Mouse (Mus musculus): ENCODE measurements around the gene Arap1. TPM values are rescaled to one million over a fixed set of nuclear protein-coding genes. Genes with fewer than 3 reads are reported as not detected.

Gene Arap1
- polyA plus RNA-seq, 1 experiment from 2014 or later: 29.2 TPM

DNA sequence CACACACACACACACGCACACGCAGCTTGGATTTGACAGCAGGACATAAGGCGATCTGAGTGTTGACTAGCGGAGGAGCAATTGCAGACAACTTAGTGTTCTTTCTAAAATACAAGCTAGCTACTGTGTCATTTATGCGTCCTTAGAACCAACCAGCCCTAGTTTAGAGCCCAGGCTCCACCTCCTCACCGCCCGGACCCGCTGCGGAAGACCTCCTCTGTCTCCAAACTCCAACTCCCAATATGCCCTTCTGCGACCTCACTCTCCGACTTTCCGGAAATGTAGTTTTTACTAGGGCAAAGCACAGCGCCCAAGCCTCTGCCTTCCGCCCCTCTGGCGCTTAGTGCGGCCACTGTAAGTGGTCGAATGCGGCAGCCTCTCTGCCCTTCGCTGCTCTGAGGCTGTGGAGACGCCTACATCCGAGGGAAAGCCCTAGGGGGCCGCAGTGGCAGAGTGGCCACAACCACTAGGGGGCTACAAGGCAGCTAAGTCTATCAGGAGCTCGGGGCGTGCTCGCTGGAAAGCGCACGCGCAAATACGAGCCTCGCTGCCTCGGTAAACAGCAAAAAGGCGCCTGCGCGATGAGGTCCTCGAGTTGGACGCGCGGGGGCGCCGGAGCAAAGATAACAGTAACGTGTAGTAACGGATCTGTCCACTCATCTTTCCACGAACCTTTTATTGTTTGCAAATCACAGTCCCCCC is 37.4 kb upstream of the Arap1 start:
- H3K4me3 ChIP-seq (ENCODE audit: control insufficient read depth in 1 of 2, insufficient read depth in 1 of 2, low read depth in 1 of 2, low read length in 2 of 2): peak overlapping the region; percentile 54 to 82
- H3K4me2 ChIP-seq (ENCODE audit: low read length): peak overlapping the region; percentile 72
- peaks cover 7 to 20% of the 10 kb centered on the region in 2 experiments for H3K4me1 ChIP-seq (ENCODE audit: control insufficient read depth in 2 of 2, insufficient read depth in 2 of 2, low read length in 2 of 2)
- H3K9me3 ChIP-seq (ENCODE audit: control insufficient read depth, low read length): no peaks in the 10 kb centered on the region
- ATAC-seq (ENCODE audit: insufficient number of reproducible peaks, insufficient read depth, low FRiP score, low read depth): peak; percentile 87
- H3K9ac ChIP-seq (ENCODE audit: low read length): peak overlapping the region; percentile 75
- WGBS: under 1% methylated on average over 43 of the region's 43 CpGs
- peak overlapping the region; percentile 95 to 100 for H3K27ac ChIP-seq (replicated peaks in 1 of 2; ENCODE audit: control insufficient read depth in 1 of 2, insufficient read depth in 1 of 2, low read depth in 2 of 2, low read length in 2 of 2)
- H3K36me3 ChIP-seq (ENCODE audit: control insufficient read depth, insufficient read depth, low read length): no peaks in the 10 kb centered on the region
- H3K27me3 ChIP-seq (ENCODE audit: control insufficient read depth, insufficient read depth, low read length): no peaks in the 10 kb centered on the region

GRCm38 (mm10) chr7:101311061-101311460 is 36.8 kb upstream of the Arap1 start:
- Histone ChIP-seq H3K36me3 (ENCODE audit: control insufficient read depth, insufficient read depth, low read length) (no peaks in the 10 kb centered on the region), H3K4me2 (ENCODE audit: low read length) (peak overlapping the region; percentile 72), H3K4me3 (ENCODE audit: control insufficient read depth in 1 of 2, insufficient read depth in 1 of 2, low read depth in 1 of 2, low read length in 2 of 2) (peak overlapping the region; percentile 4 to 54; a peak in 2 of 4 replicates), H3K27ac (replicated peaks in 1 of 2; ENCODE audit: control insufficient read depth in 1 of 2, insufficient read depth in 1 of 2, low read depth in 2 of 2, low read length in 2 of 2) (peak overlapping the region; percentile 62 to 95; a peak in 3 of 4 replicates), H3K27me3 (ENCODE audit: control insufficient read depth, insufficient read depth, low read length) (no peaks in the 10 kb centered on the region), H3K9ac (ENCODE audit: low read length) (peak overlapping the region; percentile 54; the same call in 1 of the 2 replicates), H3K9me3 (ENCODE audit: control insufficient read depth, low read length) (no peaks in the 10 kb centered on the region), H3K4me1 (ENCODE audit: control insufficient read depth in 2 of 2, insufficient read depth in 2 of 2, low read length in 2 of 2) (peaks cover 7 to 20% of the 10 kb centered on the region in 2 experiments)
- WGBS: 24% methylated on average over 2 of the region's 2 CpGs
- ATAC-seq (ENCODE audit: insufficient number of reproducible peaks, insufficient read depth, low FRiP score, low read depth): no peak

DNA sequence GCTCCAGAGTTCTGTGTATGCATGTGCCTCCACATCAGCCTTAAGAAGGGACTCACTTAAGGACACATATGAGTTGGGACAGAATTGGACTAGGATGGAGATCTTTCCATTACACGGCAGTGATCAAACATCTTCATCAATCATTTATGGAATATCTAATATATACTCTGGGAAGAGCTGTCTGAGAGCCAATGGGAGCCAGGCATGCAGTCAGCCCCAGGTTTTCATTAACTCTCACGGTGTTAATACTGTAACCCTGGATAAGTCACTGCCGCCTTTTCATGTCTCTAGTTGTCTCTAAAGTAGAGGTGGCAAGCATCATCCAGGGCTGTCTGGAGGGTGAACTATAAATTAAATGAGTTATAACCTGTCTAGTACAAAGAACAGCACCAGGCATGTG is 34.8 kb upstream of the Arap1 start:
- H3K27ac ChIP-seq (replicated peaks in 1 of 2; ENCODE audit: control insufficient read depth in 1 of 2, insufficient read depth in 1 of 2, low read depth in 2 of 2, low read length in 2 of 2): no peak overlapping the region
- H3K9ac ChIP-seq (ENCODE audit: low read length): no peak overlapping the region
- peaks cover 7 to 20% of the 10 kb centered on the region in 2 experiments for H3K4me1 ChIP-seq (ENCODE audit: control insufficient read depth in 2 of 2, insufficient read depth in 2 of 2, low read length in 2 of 2)
- ATAC-seq (ENCODE audit: insufficient number of reproducible peaks, insufficient read depth, low FRiP score, low read depth): no peak
- no peak overlapping the region for H3K4me3 ChIP-seq (ENCODE audit: control insufficient read depth in 1 of 2, insufficient read depth in 1 of 2, low read depth in 1 of 2, low read length in 2 of 2)
- H3K36me3 ChIP-seq (ENCODE audit: control insufficient read depth, insufficient read depth, low read length): no peaks in the 10 kb centered on the region
- WGBS: 84% methylated on average over 3 of the region's 3 CpGs
- no peaks in the 10 kb centered on the region for H3K9me3 ChIP-seq (ENCODE audit: control insufficient read depth, low read length)
- no peaks in the 10 kb centered on the region for H3K27me3 ChIP-seq (ENCODE audit: control insufficient read depth, insufficient read depth, low read length)
- no peak overlapping the region for H3K4me2 ChIP-seq (ENCODE audit: low read length)

DNA sequence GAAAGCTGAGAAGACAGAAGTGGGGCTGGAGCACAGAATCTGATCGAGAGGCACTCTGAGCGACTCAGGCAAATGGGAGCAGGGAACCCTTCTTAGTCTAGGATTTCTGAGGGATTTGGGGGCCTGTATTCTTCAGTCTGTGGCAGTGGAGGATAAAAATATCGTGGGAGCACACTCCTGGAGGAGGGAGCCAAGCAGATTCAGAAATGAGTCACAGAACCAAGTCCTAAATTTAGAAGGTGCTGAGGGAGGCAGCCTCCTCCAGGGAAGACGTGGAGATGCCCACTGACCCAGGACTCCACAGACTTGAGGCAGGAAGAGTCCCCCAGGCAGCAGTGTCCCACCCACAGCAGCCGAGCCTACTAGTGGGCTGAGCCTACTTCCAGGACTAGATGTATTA is 33.5 kb upstream of the Arap1 start:
- no peak overlapping the region for H3K4me2 ChIP-seq (ENCODE audit: low read length)
- H3K9me3 ChIP-seq (ENCODE audit: control insufficient read depth, low read length): no peaks in the 10 kb centered on the region
- no peak overlapping the region for H3K4me3 ChIP-seq (ENCODE audit: control insufficient read depth in 1 of 2, insufficient read depth in 1 of 2, low read depth in 1 of 2, low read length in 2 of 2)
- H3K4me1 ChIP-seq (ENCODE audit: control insufficient read depth in 2 of 2, insufficient read depth in 2 of 2, low read length in 2 of 2): peaks cover 12 to 27% of the 10 kb centered on the region in 2 experiments
- no peaks in the 10 kb centered on the region for H3K27me3 ChIP-seq (ENCODE audit: control insufficient read depth, insufficient read depth, low read length)
- H3K27ac ChIP-seq (replicated peaks in 1 of 2; ENCODE audit: control insufficient read depth in 1 of 2, insufficient read depth in 1 of 2, low read depth in 2 of 2, low read length in 2 of 2): peak overlapping the region in 1 of 2 experiments; percentile 19; a peak in 1 of 4 replicates
- 19% methylated on average over 5 of the region's 5 CpGs for WGBS
- ATAC-seq (ENCODE audit: insufficient number of reproducible peaks, insufficient read depth, low FRiP score, low read depth): no peak
- no peaks in the 10 kb centered on the region for H3K36me3 ChIP-seq (ENCODE audit: control insufficient read depth, insufficient read depth, low read length)
- H3K9ac ChIP-seq (ENCODE audit: low read length): peak overlapping the region; percentile 27; the same call in 1 of the 2 replicates

DNA sequence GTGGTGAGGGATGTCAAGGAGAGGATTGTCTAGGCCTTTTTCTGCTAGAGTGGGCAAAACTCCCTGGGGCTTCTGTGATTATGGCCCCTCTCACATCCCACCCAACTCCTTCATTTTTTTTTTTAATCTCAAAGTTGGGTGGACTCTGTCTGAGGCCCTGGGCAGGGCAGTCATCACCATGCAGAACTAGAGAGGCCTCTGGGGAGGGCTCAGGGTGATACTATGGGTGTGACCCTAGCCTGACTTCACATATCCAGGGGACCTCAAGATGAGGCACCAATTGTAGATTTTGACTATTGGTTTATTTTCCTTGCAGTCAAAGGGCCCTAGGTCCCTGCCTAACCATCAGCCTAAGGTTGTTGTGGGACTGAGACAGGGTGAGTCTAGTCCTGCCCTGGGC is 32.2 kb upstream of the Arap1 start:
- no peaks in the 10 kb centered on the region for H3K36me3 ChIP-seq (ENCODE audit: control insufficient read depth, insufficient read depth, low read length)
- no peak overlapping the region for H3K27ac ChIP-seq (replicated peaks in 1 of 2; ENCODE audit: control insufficient read depth in 1 of 2, insufficient read depth in 1 of 2, low read depth in 2 of 2, low read length in 2 of 2)
- peaks cover 17 to 26% of the 10 kb centered on the region in 2 experiments for H3K4me1 ChIP-seq (ENCODE audit: control insufficient read depth in 2 of 2, insufficient read depth in 2 of 2, low read length in 2 of 2)
- no peak overlapping the region for H3K9ac ChIP-seq (ENCODE audit: low read length)
- H3K9me3 ChIP-seq (ENCODE audit: control insufficient read depth, low read length): no peaks in the 10 kb centered on the region
- no peak overlapping the region for H3K4me3 ChIP-seq (ENCODE audit: control insufficient read depth in 1 of 2, insufficient read depth in 1 of 2, low read depth in 1 of 2, low read length in 2 of 2)
- H3K4me2 ChIP-seq (ENCODE audit: low read length): no peak overlapping the region
- no peaks in the 10 kb centered on the region for H3K27me3 ChIP-seq (ENCODE audit: control insufficient read depth, insufficient read depth, low read length)
- no peak for ATAC-seq (ENCODE audit: insufficient number of reproducible peaks, insufficient read depth, low FRiP score, low read depth)

DNA sequence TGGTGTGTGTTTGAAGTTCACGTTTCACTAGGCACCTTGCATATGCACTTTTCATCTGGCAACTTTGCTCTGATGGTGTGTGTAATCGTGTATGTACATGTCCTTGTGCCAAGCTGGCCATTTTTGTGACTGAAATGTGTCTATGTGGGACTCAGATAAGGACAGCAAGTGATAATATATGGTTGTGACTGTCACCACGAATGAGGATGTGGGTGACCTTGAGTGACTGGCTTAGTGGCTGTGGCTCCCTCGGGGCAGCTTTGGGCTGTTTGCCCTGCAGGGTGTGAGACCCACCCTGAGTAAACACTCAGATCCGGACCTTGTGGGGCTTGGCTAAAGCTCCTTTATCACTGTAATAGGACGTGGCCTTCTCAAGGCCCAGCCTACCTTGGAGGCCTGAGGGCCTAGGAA is 31.3 kb upstream of the Arap1 start:
- no peaks in the 10 kb centered on the region for H3K36me3 ChIP-seq (ENCODE audit: control insufficient read depth, insufficient read depth, low read length)
- H3K27ac ChIP-seq (replicated peaks in 1 of 2; ENCODE audit: control insufficient read depth in 1 of 2, insufficient read depth in 1 of 2, low read depth in 2 of 2, low read length in 2 of 2): no peak overlapping the region
- H3K4me2 ChIP-seq (ENCODE audit: low read length): no peak overlapping the region
- H3K4me1 ChIP-seq (ENCODE audit: control insufficient read depth in 2 of 2, insufficient read depth in 2 of 2, low read length in 2 of 2): peaks cover 17 to 25% of the 10 kb centered on the region in 2 experiments
- no peak overlapping the region for H3K9ac ChIP-seq (ENCODE audit: low read length)
- no peaks in the 10 kb centered on the region for H3K27me3 ChIP-seq (ENCODE audit: control insufficient read depth, insufficient read depth, low read length)
- 45% methylated on average over 6 of the region's 6 CpGs for WGBS
- H3K9me3 ChIP-seq (ENCODE audit: control insufficient read depth, low read length): no peaks in the 10 kb centered on the region
- no peak overlapping the region for H3K4me3 ChIP-seq (ENCODE audit: control insufficient read depth in 1 of 2, insufficient read depth in 1 of 2, low read depth in 1 of 2, low read length in 2 of 2)
- ATAC-seq (ENCODE audit: insufficient number of reproducible peaks, insufficient read depth, low FRiP score, low read depth): no peak

GRCm38 (mm10) chr7:101317014-101317413 is 30.9 kb upstream of the Arap1 start, which contains the start of gene Stard10:
Gene Stard10 (plus strand): TSS chr7:101317086.
- H3K36me3 ChIP-seq (ENCODE audit: control insufficient read depth, insufficient read depth, low read length): no peaks in the 10 kb centered on the region
- no peak within 1 kb of the TSS for H3K4me2 ChIP-seq (ENCODE audit: low read length)
- H3K4me1 ChIP-seq (ENCODE audit: control insufficient read depth in 2 of 2, insufficient read depth in 2 of 2, low read length in 2 of 2): peaks cover 21 to 28% of the 10 kb centered on the region in 2 experiments
- no peak for ATAC-seq (ENCODE audit: insufficient number of reproducible peaks, insufficient read depth, low FRiP score, low read depth)
- H3K9me3 ChIP-seq (ENCODE audit: control insufficient read depth, low read length): no peaks in the 10 kb centered on the region
- no peak within 1 kb of the TSS for H3K27ac ChIP-seq (replicated peaks in 1 of 2; ENCODE audit: control insufficient read depth in 1 of 2, insufficient read depth in 1 of 2, low read depth in 2 of 2, low read length in 2 of 2)
- H3K27me3 ChIP-seq (ENCODE audit: control insufficient read depth, insufficient read depth, low read length): no peaks in the 10 kb centered on the region
- WGBS: 84% methylated on average over 3 of the region's 3 CpGs
- no peak within 1 kb of the TSS for H3K9ac ChIP-seq (ENCODE audit: low read length)
- H3K4me3 ChIP-seq (ENCODE audit: control insufficient read depth in 1 of 2, insufficient read depth in 1 of 2, low read depth in 1 of 2, low read length in 2 of 2): no peak within 1 kb of the TSS

Data from heart, embryonic 14.5 days (tissue).